Mouse (Mus musculus) WW6 (cell line): ENCODE results near the gene Pard3b.

Source experiments
- DNase-seq: peaks from one replicate; pipeline ENCODE4 v3.0.0-alpha.2; 2013; ENCODE audit warnings: low read depth, low spot score

Pard3b gene

DNA sequence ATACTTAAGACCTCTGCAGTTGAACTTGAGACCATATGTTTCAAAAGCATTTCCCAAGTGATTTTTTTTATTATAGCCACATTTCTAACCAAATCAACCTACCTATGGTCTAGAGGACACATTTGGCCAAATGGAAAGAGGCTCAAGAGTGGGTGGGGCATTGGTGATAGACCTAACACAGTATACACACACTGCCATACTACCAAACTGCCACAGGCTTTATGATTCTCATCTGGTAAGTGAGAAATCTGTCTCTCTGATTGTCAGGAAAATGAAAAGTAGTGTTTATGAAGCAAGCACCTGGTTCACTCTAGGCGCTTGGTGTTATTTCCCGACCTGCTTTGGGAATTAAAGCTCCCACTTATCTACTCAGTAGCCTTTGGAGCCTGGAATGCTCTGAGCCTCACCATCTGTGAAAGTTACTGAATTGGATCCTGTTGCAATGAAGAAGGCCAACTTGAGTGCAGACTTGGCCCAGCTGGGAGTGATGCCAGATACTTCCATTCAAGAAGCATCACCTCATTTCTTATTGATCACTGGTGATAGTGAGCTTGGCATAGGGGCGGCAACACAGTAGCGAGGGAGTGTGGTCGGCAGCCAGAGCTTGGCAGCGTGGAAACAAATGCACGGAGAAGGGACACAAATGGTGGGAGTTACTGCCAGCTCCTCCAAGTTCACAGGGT, 810.7 kb downstream of the Pard3b start:
- DNase-seq: no peak

DNA sequence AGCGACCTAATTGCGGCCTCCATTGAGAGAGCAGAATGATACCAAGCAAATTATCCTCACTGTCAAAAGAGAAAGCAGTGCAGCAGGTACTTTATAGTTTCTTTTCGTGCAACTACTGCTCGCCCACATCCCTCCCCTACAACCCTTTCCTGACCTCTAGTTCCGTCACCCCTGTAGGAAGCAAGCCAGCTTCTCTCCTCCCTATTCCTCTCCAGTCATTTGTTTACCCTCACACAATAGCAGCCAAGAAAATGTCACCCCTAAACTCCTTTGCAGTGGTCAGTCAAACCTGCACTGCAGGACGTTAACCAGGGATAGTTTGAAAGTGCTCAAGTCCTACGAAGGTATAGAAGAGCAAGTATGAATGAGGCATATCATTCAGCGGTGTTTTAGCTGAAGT, 826.9 kb downstream of the Pard3b start:
- DNase-seq: no peak

DNA sequence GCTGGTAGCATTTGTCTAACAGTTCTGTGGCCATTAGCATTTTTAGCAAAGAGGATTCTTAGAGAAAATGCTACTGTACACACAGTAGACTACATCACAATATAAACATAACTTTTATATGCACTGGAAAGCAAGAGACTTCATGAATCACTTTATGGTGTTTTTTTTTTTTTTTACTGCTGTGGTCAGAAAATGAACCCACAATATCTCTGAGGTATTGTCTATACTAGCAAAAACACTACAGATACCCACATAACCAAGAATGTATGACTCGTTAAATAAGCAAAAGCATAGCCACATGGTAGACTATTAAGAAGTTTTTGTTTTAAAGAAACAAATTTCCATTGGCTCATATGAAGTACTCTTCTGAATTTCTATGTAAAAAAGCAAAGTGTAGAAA, 827.9 kb downstream of the Pard3b start:
- no peak for DNase-seq

DNA sequence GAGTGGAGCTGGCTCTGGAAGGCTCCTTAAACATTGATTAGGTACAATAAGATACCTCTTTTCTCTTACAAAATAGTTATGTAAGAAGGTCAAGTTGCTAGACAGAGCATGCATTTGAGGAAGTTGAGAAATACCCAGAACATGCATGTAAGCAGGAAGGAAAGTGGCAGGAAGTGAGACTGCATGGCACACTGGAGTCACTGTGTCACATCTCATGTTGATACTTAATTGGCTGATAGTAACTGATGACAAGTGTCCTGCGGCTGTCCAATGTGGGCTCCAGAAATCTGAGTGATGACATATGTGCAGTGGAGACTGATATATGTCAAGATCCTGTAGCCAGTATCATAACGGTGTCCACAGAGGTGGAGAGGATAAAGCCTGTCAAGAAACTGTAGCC, 844.4 kb downstream of the Pard3b start:
- no peak for DNase-seq

DNA sequence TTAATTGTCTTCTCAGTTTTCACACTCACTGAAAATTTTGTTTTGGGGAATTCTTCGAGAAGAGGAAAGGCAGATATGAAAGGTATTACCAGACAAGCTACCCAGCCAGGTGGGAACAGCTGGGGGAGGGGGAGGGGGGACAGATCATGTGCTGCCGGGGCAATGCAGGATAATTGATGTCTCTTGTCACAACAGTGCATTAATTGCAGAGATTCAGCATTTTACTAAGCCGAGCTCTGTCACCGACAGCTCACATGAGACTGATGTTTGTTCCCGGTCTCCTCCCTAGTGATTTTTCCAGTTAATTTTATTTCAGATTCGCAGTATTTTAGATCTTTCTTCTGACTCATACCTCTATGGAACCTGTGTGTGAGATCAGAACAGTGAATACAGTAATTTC, 850.2 kb downstream of the Pard3b start:
- DNase-seq: no peak

DNA sequence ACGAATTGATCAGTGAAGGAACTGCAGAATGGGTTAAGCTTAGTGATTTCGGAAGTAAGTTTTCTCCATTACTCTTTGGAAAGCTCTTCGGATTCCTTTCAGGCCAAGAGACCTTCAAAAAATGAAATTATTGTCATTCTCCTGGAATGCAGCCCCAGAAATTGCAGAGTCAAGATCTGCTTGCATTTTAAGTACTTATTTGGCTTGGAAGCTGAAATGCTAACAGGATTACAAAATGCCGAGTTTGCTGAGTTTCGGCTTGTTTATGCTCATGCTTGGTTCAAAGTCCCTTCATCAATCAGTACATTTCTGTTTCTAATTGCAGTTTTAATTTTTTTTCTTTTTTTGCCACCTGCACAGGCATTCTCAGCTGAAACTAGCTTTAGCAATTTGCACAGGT, 860.5 kb downstream of the Pard3b start:
- DNase-seq: no peak

DNA sequence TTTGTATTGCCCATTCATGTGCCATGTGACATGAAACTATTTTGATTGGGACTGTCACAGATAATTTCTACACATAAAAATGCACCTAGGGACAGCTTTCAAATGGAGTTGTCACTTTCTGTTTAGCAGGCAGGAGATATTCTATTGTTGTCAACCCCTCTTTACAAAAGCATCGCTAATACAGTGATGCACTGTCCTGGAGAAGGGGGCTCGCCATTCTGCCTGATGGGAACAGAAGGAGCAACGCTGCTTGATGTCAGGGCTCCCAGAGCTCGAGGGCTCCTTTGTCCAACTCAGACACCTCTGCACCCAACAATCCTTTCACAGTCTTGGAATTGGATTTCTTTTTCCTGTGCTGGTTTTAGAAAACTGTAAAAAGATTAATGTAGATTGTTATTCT, 871.9 kb downstream of the Pard3b start:
- no peak for DNase-seq

DNA sequence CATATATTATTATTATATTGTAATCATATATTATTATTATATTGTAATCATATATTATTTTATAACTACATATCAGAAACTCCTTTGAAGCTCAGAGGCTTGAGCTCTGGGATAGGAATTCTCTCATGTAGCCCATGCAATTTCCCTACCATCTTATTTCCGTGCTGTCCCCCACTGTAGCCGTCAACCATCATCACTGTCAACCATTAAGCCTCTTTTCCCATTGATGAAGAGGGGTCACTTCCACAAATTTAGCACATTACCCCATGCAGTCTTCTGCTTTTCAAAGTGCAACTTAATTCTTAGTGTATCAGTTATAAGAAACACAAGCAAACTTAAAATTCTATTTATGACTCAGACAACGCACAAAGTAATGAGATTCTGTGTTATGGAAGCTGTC, 873.1 kb downstream of the Pard3b start:
- DNase-seq: no peak

DNA sequence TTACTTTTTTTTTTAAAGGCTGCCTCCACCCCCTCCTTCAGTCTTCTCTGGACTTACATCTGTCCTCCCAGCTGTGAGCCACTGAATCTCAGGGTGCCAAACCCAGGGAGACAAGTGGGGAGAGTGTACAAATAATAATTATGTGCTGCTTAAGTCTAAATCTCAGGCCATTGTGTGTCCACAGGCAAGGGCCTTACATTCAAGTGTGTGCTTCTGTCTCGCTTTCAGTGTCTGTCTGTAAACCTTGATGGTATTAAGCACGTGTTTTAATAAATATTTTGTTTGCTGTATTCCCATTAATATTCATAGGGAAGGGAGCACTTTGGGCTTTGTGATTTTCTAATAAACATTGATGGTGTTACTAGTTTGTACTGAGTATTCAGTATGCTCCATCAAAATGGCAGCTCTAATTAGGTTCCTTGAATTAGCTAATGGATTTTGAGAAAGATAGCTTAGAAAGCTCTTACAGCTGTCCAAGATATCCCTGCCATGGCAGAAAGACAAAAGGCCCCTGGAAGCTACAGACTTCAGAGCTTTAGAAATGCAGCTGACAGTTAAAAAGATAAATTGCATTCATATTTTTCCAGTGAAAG, 880.1 kb downstream of the Pard3b start:
- DNase-seq: no peak

DNA sequence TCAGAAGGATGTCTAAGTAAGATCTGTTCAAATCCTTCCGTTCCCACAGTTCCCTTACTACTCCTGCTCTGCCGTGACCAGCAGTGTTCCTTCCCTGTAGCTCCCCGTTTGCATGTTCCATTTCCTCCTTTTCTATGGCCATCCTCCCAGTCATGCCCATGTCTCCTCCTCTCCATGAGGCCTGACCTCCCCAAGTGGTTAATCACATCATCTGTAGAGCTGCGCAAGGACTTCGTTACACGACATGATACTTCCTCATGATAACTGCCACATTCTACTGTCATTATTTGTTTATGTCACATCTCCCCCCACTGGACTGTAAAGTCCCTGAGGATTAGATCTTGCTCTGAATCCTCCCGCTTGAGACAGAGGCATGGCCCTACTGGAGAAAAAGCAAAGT, 882.7 kb downstream of the Pard3b start:
- no peak for DNase-seq

DNA sequence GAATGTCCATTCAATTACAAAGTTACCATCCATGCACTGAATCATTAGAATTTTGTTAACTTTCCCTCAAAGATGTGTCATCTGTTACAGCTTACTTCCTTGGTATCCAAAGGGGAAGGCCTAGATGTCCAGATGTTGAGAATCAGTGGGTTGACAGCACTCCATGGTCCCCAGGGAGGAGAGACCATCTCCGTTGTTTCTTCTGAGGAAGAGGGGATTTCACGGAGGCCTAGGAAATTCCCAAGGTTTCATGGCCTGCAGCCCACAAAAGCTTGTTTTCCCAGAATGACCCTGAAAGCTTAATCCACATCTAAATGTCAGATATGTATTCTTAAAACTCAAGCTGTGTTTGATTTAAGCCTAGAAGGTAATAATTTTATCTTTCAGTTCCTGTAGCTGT, 884.1 kb downstream of the Pard3b start:
- DNase-seq: no peak

DNA sequence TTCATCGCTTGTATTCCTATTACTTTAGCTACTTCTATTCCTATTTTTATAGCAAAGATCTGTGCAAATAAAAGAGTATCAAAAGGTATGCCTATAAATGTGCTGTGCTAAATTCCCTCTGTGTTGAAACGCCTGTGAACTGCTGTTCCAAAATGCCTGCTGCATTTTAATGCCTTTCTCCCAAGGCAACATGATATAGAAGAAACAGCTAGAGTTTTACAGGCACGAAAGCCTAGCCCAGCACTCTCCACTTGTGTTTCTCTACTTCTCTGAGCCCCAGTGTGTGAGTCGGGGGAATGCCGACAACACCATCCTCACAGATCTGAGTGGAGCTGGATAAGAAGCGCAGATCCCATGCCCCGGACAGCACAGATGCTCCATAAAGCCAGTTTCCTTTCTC, 889.2 kb downstream of the Pard3b start:
- DNase-seq: no peak

DNA sequence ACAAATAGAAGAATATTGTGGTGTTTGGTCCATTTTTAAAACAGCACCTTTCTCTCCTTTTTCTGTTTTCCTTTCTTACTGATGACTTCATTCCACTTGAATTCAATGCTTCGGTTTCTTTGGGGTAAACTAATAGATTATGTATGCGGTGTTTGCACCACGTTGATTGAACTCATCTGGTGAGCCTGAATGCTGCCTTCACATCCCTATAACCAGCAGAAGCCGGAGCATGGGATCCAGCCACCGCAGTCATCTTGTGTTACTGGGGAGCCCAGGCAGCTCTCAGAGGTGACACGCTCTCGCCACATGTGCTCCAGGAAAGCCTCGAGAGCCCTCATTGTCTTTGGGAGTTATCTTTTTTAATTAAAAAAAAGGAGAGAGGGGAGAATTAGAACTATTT, 891.3 kb downstream of the Pard3b start:
- DNase-seq: no peak

DNA sequence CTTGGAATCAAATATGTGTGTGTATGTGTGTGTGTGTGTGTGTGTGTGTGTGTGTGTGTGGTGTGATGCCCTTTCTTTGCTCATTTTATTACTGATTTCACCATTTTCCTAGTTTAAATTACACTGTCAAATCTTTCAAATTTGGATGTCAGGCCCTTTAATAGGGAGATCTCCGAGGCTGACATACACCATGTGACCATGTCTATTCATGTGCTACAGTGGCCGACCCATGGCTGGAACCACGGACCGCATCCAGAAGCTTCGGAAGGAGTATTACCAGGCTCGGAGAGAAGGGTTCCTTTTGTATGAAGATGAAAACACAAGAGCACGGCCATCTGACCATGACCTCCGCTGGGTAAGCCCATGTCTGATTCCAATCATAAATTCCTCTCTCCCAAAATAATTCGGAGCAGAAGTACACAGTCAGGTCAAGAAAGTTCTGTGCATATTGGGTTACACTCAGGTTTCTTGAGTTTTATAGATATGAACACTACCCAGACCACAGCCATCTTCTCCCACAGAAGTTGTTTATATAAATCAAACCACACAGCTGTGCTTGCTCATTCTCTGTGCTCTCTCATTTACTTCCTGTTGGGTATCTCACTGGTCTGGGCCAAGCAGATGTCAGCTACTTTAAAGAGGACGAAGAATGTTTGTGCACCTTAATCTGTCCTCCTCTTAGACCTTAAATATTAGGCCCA, 894.0 kb downstream of the Pard3b start:
- no peak for DNase-seq

DNA sequence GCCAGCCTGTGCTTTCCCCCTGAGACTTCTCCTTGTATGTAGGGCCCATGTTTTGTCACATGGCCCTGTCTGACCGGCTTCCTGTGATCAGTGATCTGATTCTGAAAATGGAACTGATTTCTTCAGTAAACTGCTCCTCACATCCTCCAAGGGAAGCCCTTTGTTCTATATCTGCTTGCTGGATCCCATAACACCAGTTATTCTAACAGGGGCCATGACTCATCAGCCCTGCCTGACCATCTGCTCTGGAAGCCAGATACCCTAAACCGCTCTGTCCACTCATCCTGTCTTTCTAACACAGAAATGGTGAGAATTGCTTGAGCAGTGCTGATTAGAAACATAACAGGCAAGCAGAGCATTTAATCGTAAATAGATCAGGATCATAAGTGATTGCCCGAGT, 910.3 kb downstream of the Pard3b start:
- DNase-seq: no peak

DNA sequence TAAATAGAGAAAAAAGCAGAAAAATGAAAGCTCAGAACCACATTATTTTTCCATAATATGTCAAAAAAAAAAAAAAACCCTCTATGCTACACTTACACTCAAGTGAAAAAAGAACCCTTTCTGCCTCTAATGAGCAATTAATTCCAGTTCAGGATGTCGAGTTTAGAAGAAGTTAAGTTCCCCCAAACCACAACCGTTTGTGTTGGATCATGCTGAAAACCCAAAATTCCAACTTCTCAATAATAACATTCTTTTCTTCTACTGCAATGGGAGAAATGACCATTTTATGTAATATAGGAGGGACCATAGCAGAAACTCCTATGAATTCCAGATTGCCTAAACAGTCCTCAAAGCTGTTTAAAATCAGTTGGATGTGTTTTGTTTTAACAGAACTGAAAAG, 911.9 kb downstream of the Pard3b start:
- DNase-seq: no peak

DNA sequence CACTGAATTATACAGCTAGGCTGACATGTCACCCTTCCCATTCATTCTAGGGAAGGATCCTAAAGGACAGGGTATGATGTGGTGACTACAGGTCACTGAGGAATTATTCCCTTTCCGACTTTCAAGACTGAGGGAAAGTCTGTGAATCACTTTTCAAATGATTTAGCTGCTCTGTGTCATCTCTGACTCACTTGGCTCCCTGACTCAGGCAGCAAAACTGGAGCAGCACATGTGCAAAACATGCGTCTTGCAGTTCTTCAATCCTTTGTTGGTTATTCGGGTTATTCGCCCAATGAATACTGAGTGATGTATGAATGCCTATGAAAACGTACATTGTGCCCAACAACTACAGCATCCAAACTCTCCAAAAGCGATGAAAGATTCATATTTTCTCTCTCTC, 912.9 kb downstream of the Pard3b start:
- DNase-seq: no peak

DNA sequence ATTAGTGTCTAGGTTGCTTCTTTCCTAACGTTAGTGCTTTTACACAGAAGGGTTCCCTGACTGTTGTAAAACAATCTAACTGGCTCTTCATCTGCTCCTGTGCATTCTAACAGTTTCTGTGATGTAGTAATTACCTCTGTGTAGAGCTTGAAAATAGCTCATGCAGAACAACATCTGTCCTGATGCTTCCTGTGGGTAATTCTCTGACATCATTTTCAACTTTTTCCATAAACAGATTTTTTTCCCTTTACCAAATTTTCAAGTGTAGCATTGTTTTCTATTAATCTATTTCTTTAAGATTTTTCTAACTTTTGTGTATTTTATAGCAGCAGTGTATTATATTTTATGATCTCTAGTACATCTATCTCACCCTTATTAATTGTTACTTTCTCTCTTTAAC, 917.2 kb downstream of the Pard3b start:
- no peak for DNase-seq

DNA sequence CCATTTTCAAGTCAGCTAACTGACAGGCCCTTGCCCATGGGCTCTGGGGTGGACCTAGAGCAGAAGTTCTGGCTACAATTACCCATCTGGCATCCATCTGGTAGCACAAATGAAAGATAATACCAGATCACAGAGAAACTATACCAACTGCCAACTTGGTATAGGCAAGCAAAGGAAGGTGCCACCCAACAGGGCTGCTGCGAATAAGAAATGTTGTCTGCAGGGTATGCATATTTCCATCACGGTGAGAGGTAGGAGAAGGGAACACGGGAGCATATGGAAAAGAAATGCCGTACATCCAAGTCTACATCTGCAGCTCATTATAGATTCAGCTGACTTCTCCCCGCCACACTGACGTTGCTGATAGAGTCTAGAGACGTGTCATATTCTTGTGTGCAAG, 924.4 kb downstream of the Pard3b start:
- DNase-seq: no peak

DNA sequence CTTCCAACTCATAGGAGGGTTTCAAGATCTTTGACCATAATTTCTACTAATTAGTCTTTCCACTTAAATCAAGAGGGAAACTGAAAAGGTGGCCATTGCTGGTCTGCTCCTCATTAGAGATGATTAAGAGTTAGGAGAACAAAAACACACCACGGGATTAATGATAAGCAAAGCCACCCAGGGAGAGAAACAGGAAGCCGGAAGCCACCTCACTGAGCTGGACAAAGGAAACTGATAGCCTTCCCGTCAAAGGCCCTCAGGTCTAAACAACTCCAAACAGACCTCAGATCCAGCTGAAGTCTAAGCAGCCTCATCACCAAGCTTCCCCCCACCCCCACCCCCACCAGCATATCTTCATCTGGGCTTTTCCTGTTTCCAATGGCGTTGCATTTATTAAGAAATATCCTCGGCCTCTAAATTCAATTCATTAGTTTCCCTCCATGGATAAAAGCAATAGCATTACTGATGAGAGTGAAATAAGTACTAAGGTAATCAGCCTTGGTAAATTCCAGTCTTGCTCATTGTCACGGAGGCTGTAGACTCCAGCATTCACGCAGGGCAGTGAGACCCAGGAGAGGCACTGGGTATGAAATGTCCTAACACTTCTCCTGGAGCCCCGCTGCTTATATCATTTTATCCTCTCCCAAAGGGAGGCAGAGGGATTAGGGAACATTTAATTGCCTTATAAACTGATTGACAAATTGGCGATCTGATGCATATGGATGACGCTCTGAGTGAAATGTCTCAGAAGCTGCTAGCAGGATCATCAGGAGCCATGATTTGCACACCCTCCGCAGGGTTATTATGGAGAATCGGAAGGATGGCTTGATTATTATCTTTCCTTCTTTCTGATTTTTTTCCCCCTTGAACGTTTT, 925.9 kb downstream of the Pard3b start:
- DNase-seq: no peak

DNA sequence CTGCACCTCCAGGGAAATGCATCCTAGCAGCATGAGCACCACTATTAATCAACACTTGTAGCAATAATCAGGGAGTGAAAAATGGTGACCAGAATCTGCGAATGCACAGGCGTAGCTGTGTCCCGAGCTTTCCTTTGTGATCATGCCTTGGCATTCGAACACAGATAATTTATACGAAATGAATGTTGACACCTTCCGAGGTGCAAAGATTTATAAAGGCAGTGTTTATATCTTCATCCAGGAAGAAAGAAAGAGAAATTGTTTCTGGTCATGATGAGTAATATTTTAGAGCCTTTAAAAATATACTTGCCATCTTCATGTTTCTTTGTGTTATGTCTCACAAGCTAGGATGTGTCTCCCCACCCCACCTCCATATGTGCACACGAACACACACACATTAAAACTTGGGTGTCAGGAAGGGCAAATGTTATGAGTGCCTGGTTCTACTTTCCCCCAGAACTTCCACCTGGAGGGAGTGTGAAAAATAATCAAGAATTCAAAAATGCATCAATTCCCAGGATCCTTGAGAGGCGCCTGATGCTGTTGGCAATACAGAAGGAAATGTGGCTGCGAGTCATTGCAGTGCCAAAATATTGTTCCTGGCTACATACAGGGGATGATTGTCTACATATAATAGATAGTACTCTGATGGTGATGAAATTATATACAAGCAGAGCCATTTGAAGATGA, 926.6 kb downstream of the Pard3b start:
- DNase-seq: no peak

DNA sequence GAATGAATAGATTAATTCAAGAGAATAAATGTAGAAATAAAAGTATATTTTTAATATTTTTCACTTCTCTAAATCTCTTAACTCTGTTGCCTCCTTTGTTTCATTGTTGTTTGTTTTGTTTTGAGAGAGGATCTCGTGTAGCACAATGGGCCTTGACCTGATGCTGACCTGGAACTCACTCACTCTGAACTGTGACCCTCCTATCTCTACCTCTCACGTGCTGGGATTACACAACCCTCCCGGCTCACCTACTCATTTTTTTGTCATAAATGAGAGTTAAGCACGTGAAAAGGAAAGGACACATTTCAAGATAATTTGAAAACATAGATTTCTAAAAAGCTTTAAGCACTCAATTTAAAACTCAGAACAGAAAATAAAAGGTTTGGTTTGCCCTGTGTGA, 928.0 kb downstream of the Pard3b start:
- DNase-seq: no peak
